Mouse (Mus musculus) intestine, embryonic 14.5 days (tissue): ENCODE data around the gene Syt11. TPM values are rescaled to one million over a fixed set of nuclear protein-coding genes. Genes with fewer than 3 reads are reported as not detected.
A peak's percentile ranks its signal among the peaks of the same experiment; 100 is the strongest.
"Not testable (repeated sequence)": the region's sequence is repeated elsewhere in the genome, so short reads cannot be mapped to it uniquely, and the experiment has no call there.

Source experiments
- ATAC-seq: fragments of 200-750 bp; cut with Nextera tagmentation; replicated peaks from 2 replicates; pipeline ENCODE4 v1.8.0; 2017; ENCODE audit warnings: low read depth, moderate number of reproducible peaks, moderate TSS enrichment, moderate library complexity; ENCODE audit not compliant: low FRiP score, low TSS enrichment
- DNase-seq: peaks from one replicate; pipeline ENCODE4 v3.0.0-alpha.2; 2018; ENCODE audit warnings: low spot score
- H3K27ac ChIP-seq: fragments of 300-500 bp; sonication (generic); 2 replicates; pipeline ENCODE4 v1.5.1; 2014; ENCODE audit warnings: low read depth, mild to moderate bottlenecking, control low read depth
- H3K27me3 ChIP-seq: fragments of 300-500 bp; sonication (generic); replicated peaks from 2 replicates; pipeline ENCODE4 v1.6.1; 2014; ENCODE audit warnings: low read length, control low read depth; ENCODE audit not compliant: control insufficient read depth, insufficient read depth
- H3K36me3 ChIP-seq: fragments of 300-500 bp; sonication (generic); 2 replicates; pipeline ENCODE4 v1.6.1; 2014; ENCODE audit warnings: low read length, control low read depth; ENCODE audit not compliant: control insufficient read depth, insufficient read depth
- H3K4me1 ChIP-seq: fragments of 300-500 bp; sonication (generic); replicated peaks from 2 replicates; pipeline ENCODE4 v1.6.1; 2014; ENCODE audit warnings: low read length, control low read depth, mixed read lengths; ENCODE audit not compliant: control insufficient read depth, insufficient read depth
- H3K4me2 ChIP-seq: fragments of 300-500 bp; sonication (generic); 2 replicates; pipeline ENCODE4 v1.6.1; 2014; ENCODE audit warnings: low read length
- H3K4me3 ChIP-seq: fragments of 300-500 bp; sonication (generic); 2 replicates; pipeline ENCODE4 v1.5.1; 2014; ENCODE audit warnings: low read depth, low read length, control low read depth, mixed read lengths
- H3K9ac ChIP-seq: fragments of 300-500 bp; sonication (generic); 2 replicates; pipeline ENCODE4 v1.6.1; 2014; ENCODE audit warnings: mild to moderate bottlenecking, low read length
- H3K9me3 ChIP-seq: fragments of 300-500 bp; sonication (generic); 2 replicates; pipeline ENCODE4 v1.6.1; 2016; ENCODE audit warnings: low read length, control low read depth; ENCODE audit not compliant: control insufficient read depth
- WGBS: fragments of 180-500 bp; shearing (Covaris S2); extraction: QIAGEN DNeasy Blood & Tissue Kit; methylation state at CpG from one replicate; pipeline ENCODE4 v1.1.7; 2014; 5-methylcytosine and 5-hydroxymethylcytosine counted together
- polyA plus RNA-seq: library from polyadenylated mRNA; unstranded; fragments of >200 nt; fragmentation: Nextera tagmentation; extraction: Ambion mirVana; gene quantifications from 2 replicates; pipeline ENCODE4 v1.2.1, GENCODE M21; 2014

Gene Syt11
- 28.6 and 29.7 TPM in 2 replicates for polyA plus RNA-seq

GRCm38 (mm10) chr3:88774939-88775841, at the start of gene Syt11:
TSS of gene Syt11 (minus strand) at chr3:88775164.
- not testable (repeated sequence) for H3K4me1 ChIP-seq, H3K9me3 ChIP-seq, H3K36me3 ChIP-seq, H3K27me3 ChIP-seq
- ATAC-seq, result peak; percentile 71
- H3K27ac ChIP-seq, result peak within 1 kb of the TSS; percentile 54; the same call in 1 of the 2 replicates
- H3K9ac ChIP-seq, result 0 out of 2 replicates have a peak within 1 kb of the TSS, but pooled peaks have one; percentile 13
- WGBS, result 6% methylated on average over 29 of the region's 51 CpGs
- H3K4me3 ChIP-seq, result peak within 1 kb of the TSS; percentile 28
- DNase-seq, result peak; percentile 82
- H3K4me2 ChIP-seq, result peak within 1 kb of the TSS; percentile 40

- Histone ChIP-seq H3K9ac (no peak overlapping the region), H3K4me2 (no peak overlapping the region), H3K9me3 (no peaks in the 10 kb centered on the region), H3K27me3 (no peaks in the 10 kb centered on the region), H3K4me1 (no peaks in the 10 kb centered on the region), H3K36me3 (peaks cover 18% of the 10 kb centered on the region), H3K4me3 (no peak overlapping the region), H3K27ac (no peak overlapping the region)
- ATAC-seq (no peak), DNase-seq (no peak)
- WGBS, result 92% methylated on average over 5 of the region's 5 CpGs
These were observed 29.1 kb upstream of the Syt11 start for GRCm38 (mm10) chr3:88803910-88804540.

- not testable (repeated sequence) for ATAC-seq, DNase-seq, H3K27ac ChIP-seq, H3K27me3 ChIP-seq, H3K4me3 ChIP-seq, H3K4me2 ChIP-seq, H3K9me3 ChIP-seq, H3K4me1 ChIP-seq, H3K36me3 ChIP-seq, H3K9ac ChIP-seq
- WGBS, result 86% methylated on average over 6 of the region's 6 CpGs
These were observed 22.5 kb upstream of the Syt11 start for GRCm38 (mm10) chr3:88797507-88797906.

GRCm38 (mm10) chr3:88788033-88788432, 13.1 kb upstream of the Syt11 start:
- H3K36me3 ChIP-seq, result peaks cover 12% of the 10 kb centered on the region
- not testable (repeated sequence) for ATAC-seq, DNase-seq, H3K4me1 ChIP-seq, H3K9ac ChIP-seq, H3K4me2 ChIP-seq, H3K27me3 ChIP-seq, H3K4me3 ChIP-seq, H3K27ac ChIP-seq, H3K9me3 ChIP-seq
- WGBS, result no CpG with 5 or more reads among the region's 4 CpGs

GRCm38 (mm10) chr3:88786805-88787204, 11.8 kb upstream of the Syt11 start:
- DNase-seq, ATAC-seq, H3K9me3 ChIP-seq, H3K4me3 ChIP-seq, H3K9ac ChIP-seq, H3K27me3 ChIP-seq, H3K27ac ChIP-seq, H3K4me1 ChIP-seq, H3K4me2 ChIP-seq: not testable (repeated sequence)
- peaks cover 12% of the 10 kb centered on the region for H3K36me3 ChIP-seq
- no CpG with 5 or more reads among the region's 8 CpGs for WGBS

GRCm38 (mm10) chr3:88786323-88786722, 11.4 kb upstream of the Syt11 start:
- DNase-seq, H3K4me1 ChIP-seq, H3K4me3 ChIP-seq, H3K27ac ChIP-seq, H3K9me3 ChIP-seq, H3K27me3 ChIP-seq, ATAC-seq, H3K4me2 ChIP-seq, H3K9ac ChIP-seq: not testable (repeated sequence)
- WGBS, result 83% methylated on average over 1 of the region's 4 CpGs
- H3K36me3 ChIP-seq, result peaks cover 12% of the 10 kb centered on the region

GRCm38 (mm10) chr3:88784889-88785288, 9.9 kb upstream of the Syt11 start:
- no peak overlapping the region for H3K4me3 ChIP-seq
- DNase-seq, result no peak
- H3K4me1 ChIP-seq, result no peaks in the 10 kb centered on the region
- H3K9ac ChIP-seq, result no peak overlapping the region
- H3K9me3 ChIP-seq, result no peaks in the 10 kb centered on the region
- WGBS, result 94% methylated on average over 5 of the region's 5 CpGs
- ATAC-seq, result no peak
- no peak overlapping the region for H3K27ac ChIP-seq
- no peaks in the 10 kb centered on the region for H3K27me3 ChIP-seq
- H3K36me3 ChIP-seq, result peaks cover 12% of the 10 kb centered on the region
- H3K4me2 ChIP-seq, result no peak overlapping the region

GRCm38 (mm10) chr3:88773163-88773562, 1.8 kb downstream of the Syt11 start:
- H3K27ac ChIP-seq, ATAC-seq, H3K9me3 ChIP-seq, H3K36me3 ChIP-seq, H3K4me1 ChIP-seq, H3K4me2 ChIP-seq, H3K27me3 ChIP-seq, H3K9ac ChIP-seq, H3K4me3 ChIP-seq: not testable (repeated sequence)
- 73% methylated on average over 6 of the region's 6 CpGs for WGBS
- peak; percentile 15 for DNase-seq
